Mouse (Mus musculus) brown adipose tissue, adult 24 weeks (tissue): ENCODE data around the gene Trmt10b. TPM values are rescaled to one million over a fixed set of nuclear protein-coding genes. Genes with fewer than 3 reads are reported as not detected.

ENCODE experiments used
- H3K27ac ChIP-seq: fragments of 200-500 bp; replicated peaks from 2 replicates; pipeline ENCODE4 v1.5.1; 2012; ENCODE audit warnings: low read depth, mild to moderate bottlenecking, low read length
- H3K4me1 ChIP-seq: fragments of 200-500 bp; 2 replicates; pipeline ENCODE4 v1.6.1; 2012; ENCODE audit warnings: low read length, mixed read lengths; ENCODE audit not compliant: control insufficient read depth, insufficient read depth, insufficient read length
- H3K4me3 ChIP-seq: fragments of 200-500 bp; 2 replicates; pipeline ENCODE4 v1.5.1; 2012; ENCODE audit warnings: low read depth, mild to moderate bottlenecking, low read length, moderate library complexity; ENCODE audit not compliant: insufficient read depth
- polyA plus RNA-seq: library from polyadenylated mRNA; stranded (reverse); fragments of >200 nt; gene quantifications from 2 replicates; pipeline ENCODE4 v1.2.4, GENCODE M21; 2012; ENCODE audit not compliant: missing spikeins, insufficient read depth, insufficient read length

The Trmt10b gene
- polyA plus RNA-seq, result 9.8 and 11.5 TPM in 2 replicates

DNA sequence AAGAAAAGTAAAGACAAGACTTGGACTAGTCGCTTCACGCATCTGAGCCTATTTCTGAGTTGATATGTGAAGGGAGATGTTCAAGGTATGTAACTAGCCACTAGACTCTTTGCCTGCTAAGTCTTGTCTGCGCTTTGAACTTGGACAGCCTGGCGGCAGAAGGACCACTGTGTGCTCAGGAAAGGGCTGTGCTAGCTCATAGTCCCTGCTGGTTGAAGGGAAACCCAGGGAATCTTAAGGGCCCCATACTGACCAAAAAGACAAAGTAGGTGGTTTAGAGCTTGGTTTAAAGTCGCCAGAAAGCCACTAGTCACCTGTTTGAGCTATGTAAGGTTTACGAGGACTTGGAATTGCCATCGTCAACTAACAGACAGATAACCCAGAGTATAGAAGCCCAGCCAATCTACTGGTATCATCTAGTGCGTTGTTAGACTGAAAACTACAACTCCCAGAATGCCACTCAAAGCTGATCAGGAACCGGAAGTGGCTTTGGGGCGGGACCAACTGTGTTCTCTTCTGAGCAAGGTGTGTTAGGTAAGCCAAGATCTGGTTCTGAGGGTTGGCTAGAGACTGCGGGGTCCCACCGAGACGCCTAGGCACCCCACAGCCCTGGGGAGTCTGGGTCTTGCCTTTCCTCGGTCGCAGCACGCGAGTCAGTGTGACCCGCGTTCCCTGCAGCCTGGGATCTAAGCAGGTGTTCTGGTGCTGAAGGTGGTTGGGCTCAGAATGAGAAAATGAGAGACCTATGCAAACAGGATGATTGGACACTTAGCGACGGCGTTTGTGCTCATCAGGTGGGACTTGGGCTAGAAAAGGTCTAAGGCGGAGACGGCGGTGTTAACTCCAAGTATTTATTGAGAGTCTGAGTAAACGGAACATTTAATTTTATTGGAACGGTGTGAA is at the start of gene Trmt10b:
TSS of gene Trmt10b (plus strand) at position 466 of the 903 bp plus-strand sequence.
- Histone ChIP-seq H3K4me1 (no peaks in the 10 kb centered on the region), H3K4me3 (peak within 1 kb of the TSS; percentile 91), H3K27ac (no peak within 1 kb of the TSS)

DNA sequence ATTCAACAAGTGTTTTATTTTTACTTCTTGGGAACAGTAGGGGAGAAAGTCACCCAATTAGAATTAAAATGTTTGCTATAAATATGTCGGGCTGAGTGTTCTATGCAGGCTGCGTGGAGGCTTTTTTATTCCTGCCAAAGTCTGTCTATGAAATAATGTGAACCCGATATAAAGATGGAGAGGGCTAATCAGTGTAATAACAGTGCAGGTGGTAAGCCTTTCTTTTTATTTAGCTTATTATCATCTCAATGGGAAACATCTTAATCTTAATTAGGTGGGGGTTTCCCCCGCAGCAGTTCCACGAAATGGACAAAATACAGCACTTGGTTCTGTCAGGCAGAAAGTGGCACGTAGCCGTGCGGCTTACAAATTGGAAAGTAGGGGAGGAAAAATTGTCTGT is 45.7 kb upstream of the Trmt10b start:
- H3K4me1 ChIP-seq, result no peaks in the 10 kb centered on the region
- H3K27ac ChIP-seq, result no peak overlapping the region
- no peak overlapping the region for H3K4me3 ChIP-seq

DNA sequence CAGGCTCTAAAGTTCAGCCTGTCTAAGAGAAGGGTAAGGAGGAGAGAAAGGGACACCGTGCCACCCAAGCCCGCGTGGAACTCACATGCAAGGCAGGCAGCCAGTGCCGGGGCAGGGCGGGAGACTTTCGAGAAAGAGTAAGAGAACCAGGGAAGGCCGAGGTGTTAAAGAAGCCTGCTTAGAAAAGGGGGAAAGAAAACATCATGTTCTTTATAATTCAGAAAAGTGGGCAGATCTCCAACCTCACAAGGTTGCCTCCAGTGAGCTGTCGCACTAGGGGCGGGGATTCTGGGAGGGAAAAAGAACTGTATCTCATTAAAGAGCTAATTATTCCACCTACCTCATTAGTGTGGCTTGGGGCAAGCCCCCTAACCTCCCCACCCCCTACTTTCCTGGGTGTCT is 44.1 kb upstream of the Trmt10b start:
- no peak overlapping the region for H3K27ac ChIP-seq

DNA sequence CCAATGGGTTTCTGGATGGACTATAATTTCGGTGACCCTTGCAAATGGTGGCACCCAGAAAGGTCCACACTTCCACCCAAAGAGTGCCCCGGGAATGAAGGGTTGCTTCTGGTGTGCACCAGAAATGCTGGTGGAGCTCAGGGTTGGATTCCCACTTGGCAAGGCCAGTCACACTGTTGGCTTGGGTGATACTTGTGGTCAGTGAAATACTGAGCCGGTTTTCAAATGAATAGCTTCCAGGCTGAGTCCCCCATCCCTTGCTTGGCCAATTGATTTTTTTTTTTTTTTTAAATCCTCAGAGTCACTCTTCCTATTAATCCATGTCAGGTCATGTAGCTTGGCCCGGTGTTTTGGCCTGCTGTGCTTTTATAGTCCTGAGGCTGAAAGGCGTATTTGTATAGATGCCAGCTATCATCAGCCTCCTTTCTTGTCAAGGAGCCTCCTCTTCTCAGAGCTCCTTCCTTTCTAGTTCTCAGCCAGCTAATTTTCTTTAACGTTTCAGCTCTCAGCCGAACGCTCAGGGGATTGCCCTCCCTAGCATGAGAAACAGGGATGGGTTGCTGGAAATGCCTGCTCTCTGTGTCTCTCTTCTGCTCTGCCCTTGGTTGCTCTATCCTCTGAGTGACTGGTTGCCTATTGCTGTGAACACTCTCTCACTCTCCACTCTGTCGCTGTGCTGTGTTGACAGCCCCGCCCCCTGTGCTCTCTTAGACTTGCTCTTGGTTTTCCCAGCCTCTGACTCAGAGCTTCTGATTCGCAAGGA is 42.9 kb upstream of the Trmt10b start:
- no peak overlapping the region for H3K27ac ChIP-seq
- no peak overlapping the region for H3K4me3 ChIP-seq
- H3K4me1 ChIP-seq, result no peaks in the 10 kb centered on the region

More for the DNA sequence above, 44.1 kb upstream of the Trmt10b start:
- Histone ChIP-seq H3K4me1 (no peaks in the 10 kb centered on the region), H3K4me3 (no peak overlapping the region)

DNA sequence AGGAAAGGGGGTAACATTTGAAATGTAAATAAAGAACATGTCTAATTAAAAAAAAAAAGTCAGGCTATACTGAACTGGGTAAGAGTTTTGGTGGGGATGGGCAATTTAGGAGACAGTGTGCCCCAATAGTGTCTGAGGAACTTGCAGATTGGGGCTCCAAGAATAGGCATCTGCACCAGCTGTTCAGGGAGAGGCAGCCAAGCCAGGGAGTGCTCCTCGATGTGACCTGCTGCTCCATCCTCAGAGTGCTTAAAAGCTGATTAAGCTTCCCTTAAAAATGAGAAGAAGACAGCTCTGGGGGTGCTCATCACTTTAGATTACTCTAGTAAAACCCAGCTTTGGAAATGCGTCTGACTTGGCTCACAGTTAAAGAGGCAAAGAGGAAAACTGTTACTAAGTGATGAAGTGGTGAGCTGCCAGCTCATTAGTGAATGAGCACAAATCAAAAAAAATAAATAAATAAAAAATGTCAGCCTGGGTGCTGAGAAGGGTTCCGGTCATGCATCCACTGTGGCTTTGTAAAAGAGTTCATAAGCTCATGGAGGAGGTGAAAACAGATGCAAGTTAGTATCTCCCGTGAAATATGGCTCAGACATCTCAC is 37.6 kb upstream of the Trmt10b start:
- H3K4me1 ChIP-seq, result no peaks in the 10 kb centered on the region
- no peak overlapping the region for H3K4me3 ChIP-seq
- H3K27ac ChIP-seq, result no peak overlapping the region

DNA sequence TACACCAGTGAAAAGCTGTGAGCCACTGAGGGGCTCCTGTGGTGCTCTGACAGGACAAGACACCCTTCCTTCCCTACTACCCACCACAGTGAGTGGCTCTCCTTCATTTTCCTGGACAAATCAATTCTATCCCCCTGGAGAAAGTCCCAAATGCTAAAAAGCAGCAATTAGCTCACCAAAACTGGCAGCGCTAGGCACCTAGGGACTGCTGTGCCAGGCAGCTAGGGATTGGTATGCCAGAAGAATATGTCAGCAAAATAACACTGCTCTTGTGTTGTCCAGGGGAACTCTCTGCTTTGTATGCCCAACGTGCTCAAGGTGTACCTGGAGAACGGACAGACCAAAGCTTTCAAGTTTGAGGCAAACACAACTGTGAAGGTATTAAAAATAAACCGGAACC is 35.4 kb upstream of the Trmt10b start:
- no peaks in the 10 kb centered on the region for H3K4me1 ChIP-seq
- H3K4me3 ChIP-seq, result no peak overlapping the region
- no peak overlapping the region for H3K27ac ChIP-seq

DNA sequence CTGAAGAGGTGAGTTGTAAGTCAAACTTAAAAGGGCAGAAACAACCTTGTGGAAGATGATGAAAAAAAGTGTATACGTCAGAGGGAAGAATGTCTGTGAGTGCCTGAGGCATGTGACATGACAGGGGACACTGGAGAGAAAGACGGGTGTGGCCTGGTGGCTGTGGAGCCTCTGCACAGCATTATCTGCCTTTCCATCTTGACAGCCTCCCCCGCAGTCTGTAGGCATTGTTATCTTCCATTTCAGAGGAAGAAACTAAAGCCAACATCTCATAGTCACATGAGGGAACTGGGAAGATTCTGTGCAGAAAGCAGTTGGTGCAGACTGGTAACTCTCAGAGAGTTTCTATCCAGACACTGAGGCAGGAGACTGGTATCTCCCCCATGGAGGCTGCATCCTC is 29.0 kb upstream of the Trmt10b start:
- no peak overlapping the region for H3K27ac ChIP-seq
- no peak overlapping the region for H3K4me3 ChIP-seq
- no peaks in the 10 kb centered on the region for H3K4me1 ChIP-seq

DNA sequence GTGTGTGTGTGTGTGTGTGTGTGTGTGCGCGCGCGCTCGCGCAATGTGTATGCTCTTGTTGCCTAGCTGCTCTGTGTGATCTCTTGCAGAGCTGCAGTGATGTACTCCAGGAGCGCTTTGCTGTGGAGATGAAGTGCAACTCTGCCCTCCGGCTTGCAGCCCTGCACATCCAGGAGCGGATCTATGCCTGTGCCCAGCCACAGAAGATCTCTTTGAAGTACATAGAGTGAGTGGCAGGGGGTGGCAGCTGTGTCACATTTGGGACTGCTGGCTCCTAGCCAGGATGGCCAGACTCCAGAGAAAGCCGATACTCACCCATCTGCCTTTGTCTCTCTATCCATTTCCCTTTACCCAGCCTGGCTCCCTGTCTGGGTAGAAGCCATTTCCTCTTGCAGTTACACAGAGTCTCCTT is 25.9 kb upstream of the Trmt10b start:
- no peak overlapping the region for H3K27ac ChIP-seq

DNA sequence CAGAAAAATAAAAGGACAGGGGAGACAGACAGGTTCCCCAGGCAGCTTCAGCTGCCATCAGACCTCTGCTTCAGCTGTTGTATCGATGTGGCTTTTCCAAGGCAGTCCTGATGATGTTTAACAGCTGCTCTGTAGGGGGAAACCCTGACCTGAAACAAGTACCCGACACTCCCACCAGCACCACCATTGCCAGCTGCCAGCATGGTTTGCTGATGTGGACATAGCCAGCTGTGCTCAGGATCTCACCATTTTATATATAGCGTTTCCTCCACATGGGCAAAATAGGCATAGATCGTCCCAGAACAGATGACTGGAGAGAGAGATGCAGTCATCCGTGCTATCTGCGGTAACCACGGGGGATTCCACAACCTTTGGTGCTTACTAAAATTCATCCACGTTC is 21.2 kb upstream of the Trmt10b start:
- H3K27ac ChIP-seq, result no peak overlapping the region

More for the DNA sequence above, 25.9 kb upstream of the Trmt10b start:
- Histone ChIP-seq H3K4me1 (no peaks in the 10 kb centered on the region), H3K4me3 (no peak overlapping the region)

DNA sequence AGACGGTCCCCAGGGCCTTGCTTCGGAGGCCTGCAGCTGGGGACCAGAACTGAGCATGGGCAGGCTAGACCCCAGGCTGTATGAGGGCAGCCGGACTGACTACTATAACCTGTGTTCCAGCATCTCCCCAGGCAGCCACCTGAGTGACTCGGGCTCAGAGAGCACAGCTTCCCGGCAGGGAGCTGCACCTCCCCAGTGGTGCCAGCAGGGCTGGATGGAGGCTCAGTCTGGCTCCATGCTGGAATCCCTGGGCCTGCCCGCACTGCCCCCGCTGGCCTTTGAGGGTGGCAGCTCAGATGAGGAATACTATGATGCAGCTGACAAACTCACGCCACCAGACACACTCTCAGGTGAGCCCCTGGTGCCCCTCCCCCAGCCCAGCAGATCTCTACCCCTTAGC is 17.6 kb upstream of the Trmt10b start:
- Histone ChIP-seq H3K4me1 (no peaks in the 10 kb centered on the region), H3K4me3 (no peak overlapping the region), H3K27ac (no peak overlapping the region)

More for the DNA sequence above, 21.2 kb upstream of the Trmt10b start:
- no peak overlapping the region for H3K4me3 ChIP-seq
- no peaks in the 10 kb centered on the region for H3K4me1 ChIP-seq

DNA sequence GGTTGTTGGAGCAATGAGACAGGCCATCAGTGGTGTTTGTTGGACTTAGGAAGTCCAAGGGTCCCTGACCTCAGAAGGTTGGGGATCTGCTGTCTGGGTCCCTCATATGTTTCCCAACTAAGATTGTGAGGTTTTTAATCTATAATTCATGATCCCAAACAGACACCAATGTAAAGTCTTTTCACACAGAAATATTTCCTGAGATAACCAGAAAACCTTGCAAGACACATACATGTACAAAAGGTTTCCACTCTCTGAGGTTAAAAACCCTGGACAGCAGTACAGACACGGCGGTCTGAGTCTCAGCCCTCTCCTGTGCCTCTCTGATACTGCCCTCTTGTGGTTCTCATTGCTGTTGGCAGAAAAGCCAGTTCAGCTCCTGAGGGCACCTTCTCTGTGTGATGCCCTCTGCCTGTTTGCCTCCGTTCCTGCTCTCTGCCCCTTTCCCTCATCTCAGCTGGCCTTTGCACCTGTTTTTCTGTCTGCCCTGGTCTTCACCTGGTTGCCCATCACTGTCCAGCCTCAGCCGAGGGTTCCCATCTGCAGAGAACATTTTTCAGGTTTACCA is 16.9 kb upstream of the Trmt10b start:
- Histone ChIP-seq H3K4me1 (no peaks in the 10 kb centered on the region), H3K27ac (no peak overlapping the region), H3K4me3 (no peak overlapping the region)

DNA sequence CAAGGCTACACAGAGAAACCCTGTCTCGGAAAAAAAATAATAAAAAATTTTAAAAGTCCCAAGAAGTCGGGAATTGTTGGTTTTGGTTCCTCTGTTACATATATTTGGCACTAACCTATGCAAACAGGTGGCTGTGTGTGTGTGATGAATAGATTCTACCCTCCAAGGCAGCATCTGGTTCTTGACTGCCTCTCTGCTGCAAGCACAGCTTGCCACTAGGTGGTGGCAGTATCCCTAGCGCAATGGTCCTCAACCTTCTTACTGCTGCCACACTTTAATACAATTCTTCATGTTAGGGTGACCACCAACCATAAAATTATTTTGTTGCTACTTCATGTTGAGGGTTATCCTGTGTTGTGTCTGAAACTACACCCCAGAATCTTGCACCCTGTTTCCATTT is 10.6 kb upstream of the Trmt10b start:
- Histone ChIP-seq H3K4me1 (no peaks in the 10 kb centered on the region), H3K27ac (no peak overlapping the region), H3K4me3 (no peak overlapping the region)

DNA sequence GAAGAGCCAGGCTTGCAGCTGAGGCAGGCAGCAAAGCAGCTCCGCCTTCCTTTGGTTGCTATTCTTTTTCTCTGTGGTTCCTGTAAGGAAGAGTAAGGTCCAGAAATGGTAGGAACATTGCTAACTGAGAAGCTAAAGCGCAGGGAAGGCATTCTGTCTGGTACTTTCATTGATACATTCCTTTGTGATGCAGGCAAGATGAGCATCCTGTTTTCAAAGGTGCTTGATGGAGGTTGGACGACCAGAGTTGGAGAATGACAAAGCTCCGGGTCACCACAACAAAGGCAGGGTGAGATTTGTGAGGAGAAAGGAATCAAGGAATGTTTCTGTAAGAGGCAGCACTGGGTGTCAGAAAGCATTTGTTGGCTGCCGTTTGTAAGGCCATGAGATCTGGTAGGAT is 9.0 kb upstream of the Trmt10b start:
- H3K27ac ChIP-seq, result no peak overlapping the region

DNA sequence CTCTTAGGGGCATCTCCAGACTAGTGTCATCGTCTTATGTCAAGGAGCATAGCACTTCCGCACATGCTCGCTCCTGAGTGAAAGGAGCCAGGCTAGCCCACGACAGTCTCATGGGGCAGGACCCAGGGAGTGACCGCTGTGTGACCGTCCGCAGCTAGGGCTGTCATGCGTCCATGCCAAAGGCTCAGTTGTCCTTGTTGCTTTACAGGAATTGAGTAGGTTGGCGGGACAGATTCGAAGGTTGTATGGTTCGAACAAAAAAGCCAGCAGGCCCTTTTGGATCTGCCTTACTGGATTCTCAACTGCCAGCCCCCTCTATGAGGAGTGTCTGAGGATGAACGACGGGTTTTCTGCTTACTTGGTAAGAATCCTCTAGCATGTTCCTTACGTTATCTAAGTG is 8.6 kb downstream of the Trmt10b start:
- Histone ChIP-seq H3K4me1 (no peaks in the 10 kb centered on the region), H3K4me3 (no peak overlapping the region), H3K27ac (no peak overlapping the region)

More for the DNA sequence above, 9.0 kb upstream of the Trmt10b start:
- no peaks in the 10 kb centered on the region for H3K4me1 ChIP-seq
- H3K4me3 ChIP-seq, result no peak overlapping the region

DNA sequence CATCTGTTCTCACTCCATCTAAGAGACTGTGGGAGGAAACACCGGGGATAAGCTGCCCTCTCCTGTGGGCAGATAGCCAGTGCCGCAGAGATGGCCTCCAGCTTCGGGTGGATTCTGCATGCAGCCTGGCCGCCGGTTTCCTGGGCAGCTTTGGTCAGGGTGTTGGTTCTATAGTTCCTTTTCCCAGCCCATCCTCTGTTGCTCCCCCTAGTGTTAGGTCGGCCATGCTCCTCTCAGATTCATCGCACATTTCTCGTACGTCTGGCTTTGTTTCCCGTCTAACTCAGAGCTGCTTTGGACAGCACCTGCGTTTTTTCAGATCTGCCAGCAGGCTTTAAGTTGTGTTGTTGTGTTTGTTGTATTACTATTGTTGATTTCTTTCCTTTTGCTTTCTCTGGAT is 11.1 kb downstream of the Trmt10b start:
- Histone ChIP-seq H3K27ac (no peak overlapping the region), H3K4me3 (no peak overlapping the region), H3K4me1 (no peaks in the 10 kb centered on the region)
